Mouse (Mus musculus): ENCODE data around the gene Socs3. TPM values are rescaled to one million over a fixed set of nuclear protein-coding genes. Genes with fewer than 3 reads are reported as not detected.

Socs3 gene
- total and polyA plus RNA-seq, 3 experiments, result 0.96 to 1.9 TPM; not detected in 1

- H3K36me3 ChIP-seq (ENCODE audit: control insufficient read depth in 1 of 2, insufficient read depth in 2 of 2, low read length in 2 of 2), result no peaks in the 10 kb centered on the region
- peaks cover 2% of the 10 kb centered on the region; the same call in 1 of the 2 replicates for H3K79me2 ChIP-seq (ENCODE audit: control insufficient read depth, insufficient read depth, low read length, poor library complexity)
- DNase-seq (ENCODE audit: low read depth, low spot score), result no peak
- no peak overlapping the region for H3K27ac ChIP-seq (ENCODE audit: control insufficient read depth, low read depth, low read length)
- no peak overlapping the region for H3K4me3 ChIP-seq (ENCODE audit: control insufficient read depth in 1 of 2, insufficient read depth in 1 of 2, low read depth in 2 of 2, low read length in 2 of 2)
- peaks cover 38 to 56% of the 10 kb centered on the region in 2 experiments for H3K27me3 ChIP-seq (ENCODE audit: control insufficient read depth in 1 of 2, insufficient read depth in 2 of 2, low read length in 2 of 2)
- H3K9ac ChIP-seq (ENCODE audit: control insufficient read depth, low read depth, low read length, poor library complexity, severe bottlenecking), result no peak overlapping the region
- no peaks in the 10 kb centered on the region for H3K9me3 ChIP-seq (replicated peaks; ENCODE audit: insufficient read depth, low read length)
- TF ChIP-seq TBP (IDR thresholded peaks at IDR 0.05; ENCODE audit: low read depth, low read length) (no peak), KAT2A (conservative IDR thresholded peaks at IDR 0.05; ENCODE audit: low read depth, low read length) (no peak), HCFC1 (IDR thresholded peaks at IDR 0.05; ENCODE audit: low read depth, low read length) (no peak), ZMIZ1 (IDR thresholded peaks at IDR 0.05; ENCODE audit: low read depth, low read length) (no peak), UBTF (IDR thresholded peaks at IDR 0.05; ENCODE audit: borderline replicate concordance, insufficient read depth, low read depth, low read length) (no peak), CHD1 (IDR thresholded peaks at IDR 0.05; ENCODE audit: low read depth, low read length) (no peak), MXI1 (IDR thresholded peaks at IDR 0.05; ENCODE audit: low read depth, low read length) (no peak)
- no peaks in the 10 kb centered on the region for H3K4me1 ChIP-seq (ENCODE audit: control insufficient read depth in 1 of 2, insufficient read depth in 2 of 2, low read length in 2 of 2)
Measured at GRCm38 (mm10) chr11:117973569-117973968, 3.7 kb upstream of the Socs3 start.

DNA sequence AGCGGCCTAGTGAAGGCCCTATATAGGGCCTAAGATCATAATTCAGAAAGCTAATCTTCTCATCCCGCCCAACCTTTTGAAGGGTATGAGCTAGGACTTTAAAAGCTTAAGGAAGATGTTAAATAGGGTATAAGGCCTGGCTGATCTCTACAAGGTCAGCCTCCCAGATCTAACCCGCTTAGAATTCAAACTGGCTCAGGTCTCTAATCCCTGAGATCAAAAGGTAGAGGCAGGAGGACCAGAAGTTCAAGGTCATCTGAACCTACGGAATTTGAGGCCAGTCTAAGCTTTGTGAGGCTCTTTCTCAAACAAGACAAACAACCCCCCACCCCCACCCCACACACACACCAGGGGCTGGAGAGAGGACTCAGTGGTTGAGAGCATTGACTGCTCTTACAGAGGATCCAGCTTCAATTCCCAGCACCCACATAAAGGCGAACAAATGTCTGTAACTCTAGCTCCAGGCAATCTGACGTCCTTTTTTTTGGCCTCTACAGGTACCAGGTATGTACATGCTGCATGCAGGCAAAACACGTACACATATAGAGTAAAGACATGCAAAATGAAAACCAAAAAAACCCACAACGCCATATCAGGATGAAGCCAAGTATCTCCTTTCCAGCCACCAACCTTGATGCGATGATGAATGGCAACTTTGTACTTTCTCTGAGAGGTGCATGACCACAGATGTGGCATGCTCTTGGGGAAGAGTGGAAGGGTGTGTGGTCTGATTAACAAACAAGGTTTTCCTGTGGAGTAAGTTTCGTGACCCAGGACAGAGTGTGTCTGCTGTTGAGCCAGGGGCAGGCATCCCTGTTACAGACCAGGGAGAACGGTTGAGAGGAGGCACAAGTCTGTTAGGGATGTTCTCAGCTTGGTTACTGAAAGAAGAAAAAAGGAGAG, 3.1 kb upstream of the Socs3 start:
- H3K4me3 ChIP-seq (ENCODE audit: control insufficient read depth in 1 of 2, insufficient read depth in 1 of 2, low read depth in 2 of 2, low read length in 2 of 2), result no peak overlapping the region
- H3K27me3 ChIP-seq (ENCODE audit: control insufficient read depth in 1 of 2, insufficient read depth in 2 of 2, low read length in 2 of 2), result peaks cover 31 to 53% of the 10 kb centered on the region in 2 experiments
- DNase-seq (ENCODE audit: low read depth, low spot score), result no peak
- no peaks in the 10 kb centered on the region for H3K36me3 ChIP-seq (ENCODE audit: control insufficient read depth in 1 of 2, insufficient read depth in 2 of 2, low read length in 2 of 2)
- no peaks in the 10 kb centered on the region for H3K9me3 ChIP-seq (replicated peaks; ENCODE audit: insufficient read depth, low read length)
- H3K79me2 ChIP-seq (ENCODE audit: control insufficient read depth, insufficient read depth, low read length, poor library complexity), result peaks cover 2% of the 10 kb centered on the region; the same call in 1 of the 2 replicates
- TF ChIP-seq MAX (IDR thresholded peaks at IDR 0.05; ENCODE audit: low read length) (no peak), MYB (IDR thresholded peaks at IDR 0.05; ENCODE audit: low read depth, low read length) (no peak), CTCF (IDR thresholded peaks at IDR 0.05 in 2 of 3, conservative IDR thresholded peaks at IDR 0.05 in 1 of 3; ENCODE audit: control insufficient read depth in 1 of 3, insufficient read depth in 1 of 3, low read depth in 2 of 3, low read length in 3 of 3, poor library complexity in 1 of 3, severe bottlenecking in 1 of 3) (no peak), NELFE (IDR thresholded peaks at IDR 0.05; ENCODE audit: low read depth, low read length) (no peak), E2F4 (IDR thresholded peaks at IDR 0.05; ENCODE audit: borderline replicate concordance, low read depth, low read length) (no peak), ZMIZ1 (IDR thresholded peaks at IDR 0.05; ENCODE audit: low read depth, low read length) (no peak), USF1 (IDR thresholded peaks at IDR 0.05; ENCODE audit: low read depth, low read length) (no peak), RCOR1 (IDR thresholded peaks at IDR 0.05; ENCODE audit: low read depth, low read length) (no peak), MEF2A (IDR thresholded peaks at IDR 0.05; ENCODE audit: extremely low read depth, insufficient replicate concordance, low read depth, low read length, poor library complexity, severe bottlenecking) (no peak), ZKSCAN1 (IDR thresholded peaks at IDR 0.05; ENCODE audit: low read depth, low read length) (no peak), MYC (IDR thresholded peaks at IDR 0.05; ENCODE audit: low read depth, low read length) (no peak), MAFK (IDR thresholded peaks at IDR 0.05; ENCODE audit: borderline replicate concordance, low read depth, low read length) (no peak)
- H3K27ac ChIP-seq (ENCODE audit: control insufficient read depth, low read depth, low read length), result no peak overlapping the region
- H3K4me1 ChIP-seq (ENCODE audit: control insufficient read depth in 1 of 2, insufficient read depth in 2 of 2, low read length in 2 of 2), result no peaks in the 10 kb centered on the region
- H3K9ac ChIP-seq (ENCODE audit: control insufficient read depth, low read depth, low read length, poor library complexity, severe bottlenecking), result no peak overlapping the region
